8 mouse cellular contexts compared by ENCODE assay signal in genomic region chr3:98417328-98417727, GRCm38 (mm10). TPM values are rescaled to one million over a fixed set of nuclear protein-coding genes. Genes with fewer than 3 reads are reported as not detected.
DNase-seq lines count a peak whose midpoint lies in the region; ATAC-seq and TF ChIP-seq lines count a peak whose summit lies in the region.

No protein-coding gene starts in this region.

- peaks cover 3% of the 10 kb centered on the region; the same call in 1 of the 2 replicates for H3K4me1 ChIP-seq in forebrain, embryonic 14.5 days (ENCODE audit: control insufficient read depth, insufficient read depth, low read length)
- no peaks in the 10 kb centered on the region for H3K4me1 ChIP-seq in forebrain, embryonic 11.5 days (replicated peaks; ENCODE audit: control insufficient read depth, insufficient read depth, low read length)
- peaks cover 31% of the 10 kb centered on the region for H3K4me1 ChIP-seq in intestine, embryonic 14.5 days (replicated peaks; ENCODE audit: control insufficient read depth, insufficient read depth, low read length)
- H3K4me1 ChIP-seq in stomach, postnatal 0 days (replicated peaks; ENCODE audit: control insufficient read depth, insufficient read depth) = no peaks in the 10 kb centered on the region

- H3K27ac ChIP-seq in forebrain, embryonic 14.5 days (ENCODE audit: low read depth, low read length) = no peak overlapping the region
- no peak overlapping the region for H3K27ac ChIP-seq in forebrain, embryonic 11.5 days (ENCODE audit: low read depth, low read length)
- no peak overlapping the region for H3K27ac ChIP-seq in intestine, embryonic 14.5 days (ENCODE audit: low read depth)
- no peak overlapping the region for H3K27ac ChIP-seq in stomach, postnatal 0 days (replicated peaks)

- WGBS in forebrain, embryonic 14.5 days = 41% methylated on average over 4 of the region's 4 CpGs
- WGBS in forebrain, embryonic 11.5 days = 84% methylated on average over 4 of the region's 4 CpGs
- 54% methylated on average over 4 of the region's 4 CpGs for WGBS in intestine, embryonic 14.5 days
- 36% methylated on average over 4 of the region's 4 CpGs for WGBS in stomach, postnatal 0 days

- H3K4me3 ChIP-seq in forebrain, embryonic 14.5 days (ENCODE audit: low read depth, low read length) = no peak overlapping the region
- H3K4me3 ChIP-seq in forebrain, embryonic 11.5 days (ENCODE audit: low read depth, low read length) = no peak overlapping the region
- H3K4me3 ChIP-seq in intestine, embryonic 14.5 days (ENCODE audit: low read depth, low read length) = no peak overlapping the region
- no peak overlapping the region for H3K4me3 ChIP-seq in stomach, postnatal 0 days (ENCODE audit: low read depth, low read length)

- H3K4me2 ChIP-seq in forebrain, embryonic 14.5 days (ENCODE audit: low read length) = no peak overlapping the region
- H3K4me2 ChIP-seq in forebrain, embryonic 11.5 days (ENCODE audit: low read depth, low read length, severe bottlenecking) = no peak overlapping the region
- no peak overlapping the region for H3K4me2 ChIP-seq in intestine, embryonic 14.5 days (ENCODE audit: low read length)
- H3K4me2 ChIP-seq in stomach, postnatal 0 days (replicated peaks; ENCODE audit: low read depth) = no peak overlapping the region

- no peak for TF ChIP-seq EP300 in stomach, postnatal 0 days (optimal IDR thresholded peaks at IDR 0.05)

- peak; percentile 48; the same call in 1 of the 2 replicates for ATAC-seq in forebrain, embryonic 14.5 days
- ATAC-seq in forebrain, embryonic 11.5 days (replicated peaks; ENCODE audit: low FRiP score) = no peak
- peak; percentile 88 for ATAC-seq in cerebellum, adult (ENCODE audit: insufficient number of reproducible peaks, low FRiP score, low TSS enrichment)
- ATAC-seq in intestine, embryonic 14.5 days (replicated peaks; ENCODE audit: low FRiP score, low TSS enrichment, low read depth) = no peak; the same call in 1 of the 2 replicates
- ATAC-seq in megakaryocyte progenitor cell, adult 5-6 weeks (replicated peaks; ENCODE audit: poor library complexity) = peak; percentile 93
- peak; percentile 45; the same call in 1 of the 2 replicates for ATAC-seq in stomach, postnatal 0 days (ENCODE audit: low FRiP score, low TSS enrichment)

- TF ChIP-seq CTCF in stomach, postnatal 0 days (IDR thresholded peaks at IDR 0.05; ENCODE audit: low read depth) = no peak

- no peaks in the 10 kb centered on the region for H3K36me3 ChIP-seq in forebrain, embryonic 14.5 days (ENCODE audit: control insufficient read depth, insufficient read depth, low read length)
- no peaks in the 10 kb centered on the region for H3K36me3 ChIP-seq in forebrain, embryonic 11.5 days (ENCODE audit: control insufficient read depth, insufficient read depth, low read length)
- H3K36me3 ChIP-seq in intestine, embryonic 14.5 days (ENCODE audit: control insufficient read depth, insufficient read depth, low read length) = no peaks in the 10 kb centered on the region
- no peaks in the 10 kb centered on the region for H3K36me3 ChIP-seq in stomach, postnatal 0 days (ENCODE audit: control insufficient read depth, insufficient read depth, low read length)

- H3K9ac ChIP-seq in forebrain, embryonic 14.5 days (ENCODE audit: low read length) = no peak overlapping the region
- no peak overlapping the region for H3K9ac ChIP-seq in forebrain, embryonic 11.5 days (ENCODE audit: low read length)
- no peak overlapping the region for H3K9ac ChIP-seq in intestine, embryonic 14.5 days (ENCODE audit: low read length)
- H3K9ac ChIP-seq in stomach, postnatal 0 days (ENCODE audit: low read length) = no peak overlapping the region

- no peaks in the 10 kb centered on the region for H3K27me3 ChIP-seq in forebrain, embryonic 14.5 days (replicated peaks; ENCODE audit: control insufficient read depth, insufficient read depth, low read length)
- no peaks in the 10 kb centered on the region for H3K27me3 ChIP-seq in forebrain, embryonic 11.5 days (ENCODE audit: control insufficient read depth, insufficient read depth, low read length)
- H3K27me3 ChIP-seq in intestine, embryonic 14.5 days (replicated peaks; ENCODE audit: control insufficient read depth, insufficient read depth, low read length) = no peaks in the 10 kb centered on the region
- H3K27me3 ChIP-seq in stomach, postnatal 0 days (ENCODE audit: control insufficient read depth, insufficient read depth, low read length) = no peaks in the 10 kb centered on the region

- H3K9me3 ChIP-seq in forebrain, embryonic 14.5 days (replicated peaks; ENCODE audit: control insufficient read depth, low read length) = no peaks in the 10 kb centered on the region
- H3K9me3 ChIP-seq in forebrain, embryonic 11.5 days (ENCODE audit: control insufficient read depth, low read length) = no peaks in the 10 kb centered on the region
- H3K9me3 ChIP-seq in intestine, embryonic 14.5 days (ENCODE audit: control insufficient read depth, low read length) = no peaks in the 10 kb centered on the region
- H3K9me3 ChIP-seq in stomach, postnatal 0 days (ENCODE audit: control insufficient read depth, low read length) = no peaks in the 10 kb centered on the region

- peak; percentile 62 for DNase-seq in forebrain, embryonic 14.5 days (ENCODE audit: low spot score)
- DNase-seq in forebrain, embryonic 11.5 days (ENCODE audit: low spot score) = no peak
- peak; percentile 70 for DNase-seq in gastrocnemius, postnatal 25 days
- DNase-seq in intestine, embryonic 14.5 days (ENCODE audit: low spot score) = peak; percentile 63
- DNase-seq in left cerebral cortex, adult 9 months (ENCODE audit: low spot score in 2 of 2) = peak; percentile 63 to 85
- peak; percentile 38 for DNase-seq in stomach, postnatal 0 days (ENCODE audit: low spot score)

RNA-seq across cellular contexts. Expression of gene Zfp697, which starts 35.1 kb away (rescaled TPM):
- polyA plus RNA-seq in forebrain, embryonic 14.5 days (2014; fragmentation: Nextera tagmentation; extraction: Ambion mirVana) = 16.0 and 17.3 TPM in 2 replicates
- 8.9 and 11.9 TPM in 2 replicates for polyA plus RNA-seq in forebrain, embryonic 11.5 days (2014; fragmentation: Nextera tagmentation; extraction: Ambion mirVana)
- 1 to 10 TPM in 1 of 2 experiments, under 1 TPM in 1; 0.88 to 1.0 TPM for total RNA-seq in gastrocnemius, postnatal 25 days (2021)
- polyA plus RNA-seq in intestine, embryonic 14.5 days (2014; fragmentation: Nextera tagmentation; extraction: Ambion mirVana) = 9.9 and 11.5 TPM in 2 replicates
- total RNA-seq in megakaryocyte progenitor cell, adult 5-6 weeks (2015) = 0.90 and 1.2 TPM in 2 replicates
- total RNA-seq in megakaryocyte progenitor cell, adult 5-6 weeks (2017) = 0.54 and 0.84 TPM in 2 replicates
- 1.6 and 2.1 TPM in 2 replicates for polyA plus RNA-seq in stomach, postnatal 0 days (2015; fragmentation: Nextera tagmentation; extraction: Ambion mirVana)

RNA-seq across cellular contexts. Expression of gene Gm4450, which starts 39.6 kb away (rescaled TPM):
- polyA plus RNA-seq in forebrain, embryonic 14.5 days (2014; fragmentation: Nextera tagmentation; extraction: Ambion mirVana) = 0.17 TPM in 1 of 2 replicates, not detected in the other
- polyA plus RNA-seq in forebrain, embryonic 11.5 days (2014; fragmentation: Nextera tagmentation; extraction: Ambion mirVana) = not detected in 2 replicates
- not detected for total RNA-seq in gastrocnemius, postnatal 25 days (2021)
- not detected in 2 replicates for polyA plus RNA-seq in intestine, embryonic 14.5 days (2014; fragmentation: Nextera tagmentation; extraction: Ambion mirVana)
- not detected in 2 replicates for total RNA-seq in megakaryocyte progenitor cell, adult 5-6 weeks (2015)
- total RNA-seq in megakaryocyte progenitor cell, adult 5-6 weeks (2017) = not detected in 2 replicates
- not detected in 2 replicates for polyA plus RNA-seq in stomach, postnatal 0 days (2015; fragmentation: Nextera tagmentation; extraction: Ambion mirVana)

Comparison
In these comparisons a context has a peak if more than half of its experiments do, and no peak if none do; other contexts are left out.
1. ATAC-seq: peak in forebrain, embryonic 14.5 days (single experiment), cerebellum, adult (single experiment), megakaryocyte progenitor cell, adult 5-6 weeks (single experiment) and stomach, postnatal 0 days (single experiment); none in forebrain, embryonic 11.5 days (single experiment) and intestine, embryonic 14.5 days (single experiment).